Mouse (Mus musculus) urinary bladder, adult 18-20 months (tissue): Measurements from ENCODE around the gene Sptbn1.
"Not testable (repeated sequence)": the region's sequence is repeated elsewhere in the genome, so short reads cannot be mapped to it uniquely, and the experiment has no call there.

Experiments
- DNase-seq, 2 experiments: peaks; one replicate each; pipeline ENCODE4 v3.0.0; 2022; ENCODE audit warnings: low spot score in 2 of 2, mixed read lengths in 2 of 2

Sptbn1 gene

DNA sequence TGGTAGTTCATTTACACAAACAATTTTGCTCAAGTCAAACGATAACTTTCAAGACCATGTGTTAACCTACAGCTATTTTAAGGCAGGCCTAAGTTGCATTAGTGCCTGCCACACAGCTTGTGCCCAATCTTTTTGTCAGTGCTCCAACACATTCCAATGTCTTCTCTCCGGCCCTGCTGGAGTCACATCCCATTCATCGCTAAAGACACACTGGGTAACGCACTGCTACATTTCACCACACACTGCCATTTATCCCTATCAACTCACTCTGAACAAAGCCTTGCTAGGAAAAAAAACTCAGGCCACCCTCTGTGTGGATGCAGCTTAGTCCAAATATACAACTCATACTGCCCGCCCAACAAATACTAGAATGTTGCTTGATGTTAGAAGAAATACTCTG, 11.5 kb downstream of the Sptbn1 start:
- no peak for DNase-seq

GRCm38 (mm10) chr11:30255211-30255610, 12.8 kb downstream of the Sptbn1 start:
- not testable (repeated sequence) for DNase-seq

- no peak for DNase-seq
Measured at GRCm38 (mm10) chr11:30251294-30251904, 16.6 kb downstream of the Sptbn1 start.

GRCm38 (mm10) chr11:30249452-30250016, 18.4 kb downstream of the Sptbn1 start:
- DNase-seq: no peak

DNA sequence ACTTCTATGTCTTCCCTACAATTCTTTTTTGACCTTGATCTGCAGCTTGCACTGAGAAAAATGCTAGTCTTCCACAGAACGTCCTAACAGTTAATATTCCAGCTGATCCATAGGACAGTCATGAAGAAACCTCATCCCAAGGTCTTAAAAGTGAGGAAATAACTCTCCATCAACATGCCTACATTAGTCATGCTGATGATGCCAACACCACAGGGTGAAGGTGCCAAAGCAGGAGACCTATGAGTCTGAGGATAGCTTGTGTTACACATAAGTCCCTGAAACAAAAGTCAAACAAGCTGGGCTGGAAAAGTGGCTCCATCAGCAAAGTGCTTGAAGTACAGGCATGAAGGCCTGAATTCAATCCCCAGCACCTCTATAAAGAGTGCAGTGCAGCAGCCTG, 20.9 kb downstream of the Sptbn1 start:
- DNase-seq: no peak

DNA sequence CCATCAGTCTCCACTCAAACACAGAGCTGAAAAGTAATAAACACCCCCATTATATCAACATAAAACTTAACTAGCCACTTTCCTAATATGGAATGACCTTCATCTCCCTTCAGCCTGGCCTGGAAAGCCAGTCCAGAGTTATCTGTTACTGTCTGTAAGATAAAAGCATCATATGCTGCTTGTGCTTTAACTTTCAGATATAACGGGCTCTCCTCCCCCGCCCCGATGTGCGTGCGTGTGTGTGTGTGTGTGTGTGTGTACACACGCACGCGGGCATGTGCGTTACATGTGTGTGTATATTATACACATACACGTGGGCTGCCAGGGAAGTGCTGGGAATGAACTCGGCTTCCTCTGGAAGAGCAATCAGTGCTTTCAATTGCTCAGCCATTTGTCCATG, 21.8 kb downstream of the Sptbn1 start:
- DNase-seq: no peak

GRCm38 (mm10) chr11:30244172-30244571, 23.8 kb downstream of the Sptbn1 start:
- DNase-seq: no peak

- DNase-seq: no peak
Measured at GRCm38 (mm10) chr11:30243591-30243990, 24.4 kb downstream of the Sptbn1 start.

DNA sequence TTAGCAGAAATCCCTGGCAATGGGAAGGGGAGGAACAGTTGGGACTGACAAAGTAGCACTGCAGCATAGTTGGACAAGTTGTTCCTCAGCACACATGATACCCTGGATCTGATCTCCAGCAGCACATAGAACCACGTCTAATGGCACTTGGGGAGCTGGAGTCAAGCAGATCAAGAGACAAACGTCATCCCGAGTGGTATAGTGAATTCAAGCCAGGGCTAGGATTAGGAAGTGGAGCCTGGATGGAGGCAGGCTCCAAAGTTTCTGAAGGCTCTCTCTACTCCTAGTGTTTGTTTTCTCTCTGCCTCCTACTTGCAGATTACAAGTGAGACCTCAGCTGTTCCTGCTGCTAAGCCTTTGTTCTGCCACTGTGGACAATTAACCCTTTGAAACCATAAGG, 27.1 kb downstream of the Sptbn1 start:
- no peak for DNase-seq

- DNase-seq: no peak
Measured at GRCm38 (mm10) chr11:30237960-30238359, 30.0 kb downstream of the Sptbn1 start.

GRCm38 (mm10) chr11:30236681-30237242, 31.2 kb downstream of the Sptbn1 start:
- DNase-seq: no peak

DNA sequence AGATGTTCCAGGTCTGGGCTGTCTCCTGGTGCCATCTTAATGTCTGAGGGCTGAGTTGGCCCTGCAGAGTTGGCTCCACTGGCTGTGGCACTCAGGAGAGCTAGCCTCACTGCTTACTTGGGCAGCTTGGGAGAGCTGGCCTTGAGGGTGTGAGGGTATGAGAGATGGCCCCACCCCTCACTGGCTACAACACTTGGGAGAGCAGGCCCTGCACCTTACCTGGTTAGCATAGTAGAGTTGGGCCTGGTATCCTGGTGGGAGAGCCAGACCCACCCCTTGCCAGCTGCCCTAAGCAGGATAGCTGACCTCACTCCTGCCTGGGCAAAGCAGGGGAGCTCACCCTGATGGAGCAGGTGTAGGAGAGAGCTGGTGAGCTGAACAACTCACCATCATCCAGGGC, 32.3 kb downstream of the Sptbn1 start:
- no peak for DNase-seq

DNA sequence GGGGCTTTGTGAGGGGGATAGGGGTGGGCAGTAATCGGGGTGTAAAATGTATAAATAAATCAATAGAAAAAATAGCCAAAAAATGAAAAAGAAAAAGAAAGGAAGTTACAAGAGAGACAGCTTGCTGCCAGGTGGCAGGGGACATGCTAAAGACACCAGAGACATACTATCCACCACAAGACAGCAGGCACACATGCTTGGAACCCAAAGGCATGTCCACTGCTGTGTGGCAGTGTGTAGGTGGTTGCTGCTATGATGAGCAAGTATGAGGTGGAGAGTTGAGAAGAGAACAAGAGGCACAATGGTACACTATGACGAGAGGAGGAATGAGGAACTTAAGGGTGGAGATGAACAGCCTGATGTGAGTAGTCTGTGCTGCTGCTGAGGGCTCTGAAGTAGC, 32.8 kb downstream of the Sptbn1 start:
- no peak for DNase-seq

GRCm38 (mm10) chr11:30233946-30234345, 34.0 kb downstream of the Sptbn1 start:
- DNase-seq: no peak

- peak in 1 of 2 experiments; percentile 57 for DNase-seq
Measured at GRCm38 (mm10) chr11:30232082-30232481, 35.9 kb downstream of the Sptbn1 start.

GRCm38 (mm10) chr11:30231336-30231735, 36.6 kb downstream of the Sptbn1 start:
- DNase-seq: no peak

DNA sequence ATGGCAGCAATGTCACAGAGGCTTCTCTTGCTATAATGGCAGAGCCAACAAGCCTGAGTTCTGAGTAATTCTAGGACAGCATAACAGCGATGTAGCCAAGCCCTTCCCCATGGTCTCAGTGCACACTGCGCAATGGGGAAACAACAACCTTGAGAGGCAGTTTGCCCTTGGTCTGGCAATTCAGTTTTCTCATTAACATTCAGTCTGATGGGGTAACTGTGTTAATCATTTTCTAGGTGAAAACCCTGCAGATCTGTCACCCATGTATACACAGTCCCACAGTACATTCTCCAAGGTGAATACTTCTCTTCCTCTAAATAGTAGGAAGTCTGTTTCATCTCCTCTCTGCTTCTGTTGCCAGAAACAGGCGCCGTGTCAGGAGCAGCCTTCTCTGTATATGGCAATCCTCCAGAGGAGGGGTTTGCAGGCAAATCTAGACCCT, 37.6 kb downstream of the Sptbn1 start:
- no peak for DNase-seq

- DNase-seq: no peak
Measured at GRCm38 (mm10) chr11:30226756-30227155, 41.2 kb downstream of the Sptbn1 start.

DNA sequence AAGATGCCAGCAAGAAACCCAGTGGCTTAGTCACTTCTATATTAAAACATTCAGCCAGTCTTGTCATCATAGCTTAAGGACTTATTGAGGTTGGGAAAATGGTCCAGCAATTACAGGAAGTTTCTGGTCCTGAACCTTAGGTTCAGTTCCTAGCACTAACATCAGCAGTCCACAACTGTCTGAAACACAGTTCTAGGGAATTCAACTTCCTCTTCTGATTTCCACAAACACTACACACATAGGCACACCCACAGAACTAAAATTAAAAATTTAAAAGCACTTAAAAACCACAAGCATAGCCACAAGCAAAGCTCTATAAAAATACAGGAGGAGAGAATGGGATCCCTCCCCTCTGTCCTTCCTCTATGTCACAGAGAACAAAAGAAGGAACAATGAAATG, 43.4 kb downstream of the Sptbn1 start:
- no peak for DNase-seq

GRCm38 (mm10) chr11:30222636-30223035, 45.3 kb downstream of the Sptbn1 start:
- DNase-seq: no peak

GRCm38 (mm10) chr11:30221043-30221442, 46.9 kb downstream of the Sptbn1 start:
- no peak for DNase-seq

GRCm38 (mm10) chr11:30218386-30218785, 49.6 kb downstream of the Sptbn1 start:
- no peak for DNase-seq

DNA sequence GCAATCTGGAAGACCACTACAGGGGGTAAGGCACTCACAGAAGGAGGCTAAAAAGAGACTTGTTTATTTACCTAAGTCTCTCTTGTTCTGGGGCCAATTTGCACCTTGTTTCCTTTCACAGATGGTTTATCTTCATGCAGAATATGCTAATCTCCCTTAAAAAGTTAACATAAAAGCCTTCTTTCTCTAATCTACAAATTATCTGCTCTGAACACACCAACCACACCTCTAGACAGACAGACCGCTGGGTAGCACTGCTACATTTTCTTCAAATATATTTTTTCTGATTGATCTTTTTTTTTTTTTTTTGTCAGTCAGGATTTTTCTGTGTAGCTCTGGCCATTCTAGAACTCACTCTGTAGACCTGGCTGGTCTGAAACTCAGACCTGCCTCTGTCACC, 50.5 kb downstream of the Sptbn1 start:
- no peak for DNase-seq
